Mouse (Mus musculus) C2C12 (cell line): ENCODE measurements at regions not wholly inside any gene's neighbourhood (a gene's known extent, or its start where the extent isn't known, plus 50 kb on each side); places are given as distances from the start of the nearest gene placed in this dataset.

ENCODE experiments used
- CEBPB ChIP-seq: IDR thresholded peaks from one replicate; pipeline ENCODE4 v1.6.1; 2011; ENCODE audit warnings: low read depth, mild to moderate bottlenecking, control low read depth, moderate library complexity
- CTCF ChIP-seq: IDR thresholded peaks from one replicate; pipeline ENCODE4 v1.5.1; 2011; ENCODE audit not compliant: control insufficient read depth, insufficient read depth, insufficient read length
- FOSL1 ChIP-seq: IDR thresholded peaks from one replicate; pipeline ENCODE4 v1.8.0; 2011; ENCODE audit warnings: mild to moderate bottlenecking, low read length; ENCODE audit not compliant: poor library complexity, insufficient read depth, severe bottlenecking
- MAX ChIP-seq: IDR thresholded peaks from one replicate; pipeline ENCODE4 v1.6.1; 2011; ENCODE audit warnings: mild to moderate bottlenecking, control low read depth
- MYOG ChIP-seq: IDR thresholded peaks from one replicate; pipeline ENCODE4 v1.6.1; 2011; ENCODE audit not compliant: control insufficient read depth, insufficient read length; ENCODE audit errors: extremely low read depth
- USF1 ChIP-seq: IDR thresholded peaks from one replicate; pipeline ENCODE4 v1.6.1; 2011; ENCODE audit warnings: low read depth, mild to moderate bottlenecking, control low read depth, moderate library complexity

DNA sequence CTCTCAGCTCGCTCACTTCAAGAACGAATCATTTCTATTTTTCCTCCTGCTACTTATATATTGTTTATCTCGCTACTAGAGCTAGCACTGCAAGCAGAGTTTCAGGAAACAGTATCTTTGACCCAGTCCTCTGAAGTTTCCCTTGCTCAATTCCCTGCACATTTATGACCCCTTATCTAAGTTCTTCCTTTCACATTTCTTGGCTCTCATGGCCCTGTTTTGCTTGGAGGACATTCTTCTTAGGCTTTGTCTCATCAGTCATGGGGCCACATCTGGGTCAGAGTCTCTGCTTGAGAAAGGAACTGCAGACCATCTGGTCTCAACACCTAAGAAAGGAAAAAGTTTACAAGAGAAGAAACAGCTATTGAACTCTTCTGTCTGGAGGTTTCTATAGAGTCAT lies 166.7 kb upstream of the Adamts3 start:
- TF ChIP-seq CTCF (no peak), FOSL1 (no peak), MYOG (no peak), USF1 (no peak), CEBPB (no peak), MAX (no peak)
